Mouse (Mus musculus) hindbrain, embryonic 16.5 days (tissue): ENCODE measurements around the gene Col4a6. TPM values are rescaled to one million over a fixed set of nuclear protein-coding genes. Genes with fewer than 3 reads are reported as not detected.
A peak's percentile ranks its signal among the peaks of the same experiment; 100 is the strongest.

Experiments
- ATAC-seq: fragments of 200-750 bp; cut with Nextera tagmentation; 2 replicates; pipeline ENCODE4 v1.8.0; 2017; ENCODE audit warnings: moderate TSS enrichment, moderate library complexity
- H3K27ac ChIP-seq: fragments of 300-500 bp; sonication (generic); 2 replicates; pipeline ENCODE4 v1.5.1; 2014; ENCODE audit warnings: low read depth, mild to moderate bottlenecking, control low read depth, low read length, moderate library complexity
- H3K27me3 ChIP-seq: fragments of 300-500 bp; sonication (generic); replicated peaks from 2 replicates; pipeline ENCODE4 v1.6.1; 2014; ENCODE audit warnings: low read length; ENCODE audit not compliant: control insufficient read depth, insufficient read depth
- H3K36me3 ChIP-seq: fragments of 300-500 bp; sonication (generic); 2 replicates; pipeline ENCODE4 v1.6.1; 2014; ENCODE audit warnings: mild to moderate bottlenecking, low read length, moderate library complexity, mixed read lengths; ENCODE audit not compliant: control insufficient read depth, insufficient read depth
- H3K4me1 ChIP-seq: fragments of 300-500 bp; sonication (generic); 2 replicates; pipeline ENCODE4 v1.6.1; 2014; ENCODE audit warnings: low read depth, low read length; ENCODE audit not compliant: control insufficient read depth, insufficient read depth
- H3K4me2 ChIP-seq: fragments of 300-500 bp; sonication (generic); 2 replicates; pipeline ENCODE4 v1.6.1; 2014; ENCODE audit warnings: mild to moderate bottlenecking, low read length, control low read depth, moderate library complexity
- H3K4me3 ChIP-seq: fragments of 300-500 bp; sonication (generic); 2 replicates; pipeline ENCODE4 v1.5.1; 2014; ENCODE audit warnings: mild to moderate bottlenecking, low read length, control low read depth, moderate library complexity
- H3K9ac ChIP-seq: fragments of 300-500 bp; sonication (generic); 2 replicates; pipeline ENCODE4 v1.6.1; 2014; ENCODE audit warnings: low read depth, mild to moderate bottlenecking, control low read depth, low read length, moderate library complexity
- H3K9me3 ChIP-seq: fragments of 300-500 bp; sonication (generic); 2 replicates; pipeline ENCODE4 v1.6.1; 2014; ENCODE audit warnings: mild to moderate bottlenecking, low read length, moderate library complexity; ENCODE audit not compliant: control insufficient read depth
- WGBS: fragments of 180-500 bp; shearing (Covaris S2); extraction: QIAGEN DNeasy Blood & Tissue Kit; methylation state at CpG from one replicate; pipeline ENCODE4 v1.1.7; 2014; 5-methylcytosine and 5-hydroxymethylcytosine counted together
- polyA plus RNA-seq: library from polyadenylated mRNA; unstranded; fragments of >200 nt; fragmentation: Nextera tagmentation; extraction: Ambion mirVana; gene quantifications from 2 replicates; pipeline ENCODE4 v1.2.1, GENCODE M21; 2015

Gene Col4a6
- polyA plus RNA-seq, 1 experiment from 2014 or later: 2.9 TPM

DNA sequence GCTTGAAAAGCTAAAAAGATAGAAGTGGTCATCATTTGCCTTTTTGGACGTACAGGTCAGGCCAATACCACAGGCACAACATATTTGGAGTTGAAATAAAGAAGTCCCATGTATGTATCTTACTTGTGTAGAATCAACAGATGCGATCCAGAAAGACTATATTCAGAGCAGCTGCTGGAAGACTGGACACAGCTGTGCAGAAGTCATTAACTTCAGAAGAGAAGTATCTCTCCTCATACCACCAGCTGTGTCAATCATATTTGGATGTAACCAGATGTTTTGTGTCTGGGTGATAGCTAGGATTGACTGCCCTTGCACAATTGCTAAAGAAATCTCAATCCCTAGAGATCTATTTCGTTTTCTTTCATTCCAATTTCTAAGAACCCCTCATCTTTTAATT, 77.6 kb downstream of the Col4a6 start:
- H3K4me2 ChIP-seq: no peak overlapping the region
- H3K4me3 ChIP-seq: no peak overlapping the region
- WGBS: 81% methylated on average over 3 of the region's 3 CpGs
- no peaks in the 10 kb centered on the region for H3K9me3 ChIP-seq
- no peak overlapping the region for H3K9ac ChIP-seq
- H3K36me3 ChIP-seq: no peaks in the 10 kb centered on the region
- no peak overlapping the region for H3K27ac ChIP-seq
- ATAC-seq: no peak
- no peaks in the 10 kb centered on the region for H3K4me1 ChIP-seq
- no peaks in the 10 kb centered on the region for H3K27me3 ChIP-seq

DNA sequence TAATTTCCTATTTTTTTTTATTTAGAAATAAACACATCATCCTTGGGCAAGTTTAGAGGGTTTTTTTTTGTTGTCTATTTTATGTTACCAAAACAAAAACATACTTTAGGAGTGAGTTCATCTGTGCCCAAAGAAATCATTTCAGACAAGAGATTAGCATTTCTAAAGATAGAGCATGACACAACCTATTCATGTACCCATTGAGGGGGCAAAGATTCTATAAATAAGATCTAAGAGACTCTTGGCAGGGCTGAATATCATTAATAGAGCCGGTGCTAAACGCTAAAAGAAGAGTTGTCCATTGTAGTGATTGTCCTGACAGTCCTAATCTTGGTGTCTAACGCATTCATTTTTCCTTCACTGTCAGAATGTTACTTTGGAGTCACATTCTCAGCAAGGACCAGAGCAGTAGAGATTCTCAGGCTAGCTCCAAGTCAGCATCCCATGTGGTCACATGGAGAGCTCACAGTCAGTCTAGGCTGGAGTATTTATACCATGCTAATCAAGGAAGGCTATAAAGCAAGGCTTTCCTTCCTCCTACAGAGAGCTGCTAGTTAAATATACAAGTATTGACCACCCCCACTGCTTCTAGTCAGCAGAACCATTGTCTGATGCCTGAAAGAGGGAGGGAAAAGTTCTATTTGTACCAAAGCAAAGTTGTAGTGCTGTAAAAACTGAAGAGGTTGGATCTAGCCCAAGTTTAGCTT, 88.3 kb downstream of the Col4a6 start:
- Histone ChIP-seq H3K27ac (no peak overlapping the region), H3K4me3 (no peak overlapping the region), H3K4me1 (no peaks in the 10 kb centered on the region), H3K4me2 (no peak overlapping the region), H3K9ac (no peak overlapping the region), H3K36me3 (no peaks in the 10 kb centered on the region), H3K9me3 (no peaks in the 10 kb centered on the region), H3K27me3 (no peaks in the 10 kb centered on the region)
- WGBS: 31% methylated on average over 3 of the region's 3 CpGs
- no peak for ATAC-seq

DNA sequence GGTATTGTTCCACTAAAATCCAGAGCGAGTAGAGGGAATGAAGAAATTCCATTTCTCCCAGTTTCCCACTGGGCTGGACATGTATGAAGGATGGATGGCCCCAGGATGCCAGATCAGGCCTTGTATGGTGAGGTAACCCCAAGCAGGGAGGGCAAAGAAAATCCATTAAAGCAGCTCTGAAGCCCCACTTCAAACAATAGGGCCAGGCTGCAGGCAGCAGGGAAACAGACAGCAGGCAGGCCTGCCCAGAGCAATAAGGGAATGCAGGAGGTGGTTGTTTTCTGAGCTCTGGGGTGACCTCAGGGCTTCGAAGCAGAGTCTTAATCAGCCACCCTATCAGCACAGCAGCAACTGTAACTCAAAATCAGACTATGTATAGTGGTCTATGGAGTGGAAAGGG, 89.2 kb downstream of the Col4a6 start:
- Histone ChIP-seq H3K9ac (no peak overlapping the region), H3K4me2 (no peak overlapping the region), H3K27me3 (no peaks in the 10 kb centered on the region), H3K27ac (no peak overlapping the region), H3K4me3 (no peak overlapping the region), H3K4me1 (no peaks in the 10 kb centered on the region), H3K36me3 (no peaks in the 10 kb centered on the region), H3K9me3 (no peaks in the 10 kb centered on the region)
- no peak for ATAC-seq
- WGBS: 32% methylated on average over 2 of the region's 2 CpGs

DNA sequence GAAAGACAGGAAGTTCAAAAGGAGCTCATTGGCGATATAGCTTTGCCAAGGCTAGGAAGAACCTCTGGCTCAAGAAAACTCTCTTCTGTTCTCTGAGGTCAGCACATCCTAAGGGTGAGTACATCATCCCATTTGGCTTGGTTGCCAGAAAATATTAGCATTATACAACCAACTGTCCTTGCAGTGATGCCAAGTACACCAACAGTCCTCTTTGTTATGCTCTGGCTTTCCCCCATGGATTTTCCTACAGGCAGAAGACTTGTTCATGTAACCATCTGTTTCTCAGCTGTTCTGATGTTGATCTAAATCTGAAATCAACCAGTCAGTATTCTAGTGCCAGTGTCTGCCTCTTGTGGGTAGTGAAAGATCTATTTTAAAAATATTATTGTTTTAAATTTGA, 103.6 kb downstream of the Col4a6 start:
- Histone ChIP-seq H3K9ac (no peak overlapping the region), H3K4me3 (no peak overlapping the region), H3K9me3 (no peaks in the 10 kb centered on the region), H3K4me2 (no peak overlapping the region), H3K4me1 (no peaks in the 10 kb centered on the region), H3K27ac (no peak overlapping the region), H3K27me3 (no peaks in the 10 kb centered on the region), H3K36me3 (no peaks in the 10 kb centered on the region)
- WGBS: 79% methylated on average over 1 of the region's 1 CpGs
- ATAC-seq: no peak; the same call in 1 of the 2 replicates

DNA sequence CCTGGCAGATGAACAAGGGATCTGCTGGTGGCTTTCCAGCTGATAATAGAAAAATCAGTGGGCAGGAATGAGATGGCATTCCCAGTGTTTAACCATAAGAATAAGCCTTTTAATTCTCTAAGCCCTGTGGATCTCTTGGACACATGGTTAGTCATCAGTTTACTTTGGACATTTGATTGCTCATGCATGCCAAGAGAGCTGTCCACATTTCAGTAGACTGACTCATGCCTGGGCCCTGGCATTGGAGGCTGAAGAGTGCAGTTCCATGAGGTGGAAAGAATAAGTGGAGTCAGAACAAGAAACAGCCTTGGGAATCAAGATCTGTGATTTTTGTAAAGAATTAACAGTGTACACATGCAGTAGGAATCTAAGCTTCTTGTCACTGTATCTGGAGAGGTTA, 110.5 kb downstream of the Col4a6 start:
- Histone ChIP-seq H3K4me3 (no peak overlapping the region), H3K27ac (no peak overlapping the region), H3K27me3 (no peaks in the 10 kb centered on the region), H3K9me3 (no peaks in the 10 kb centered on the region), H3K4me1 (no peaks in the 10 kb centered on the region), H3K9ac (no peak overlapping the region), H3K4me2 (no peak overlapping the region), H3K36me3 (no peaks in the 10 kb centered on the region)
- no peak for ATAC-seq

DNA sequence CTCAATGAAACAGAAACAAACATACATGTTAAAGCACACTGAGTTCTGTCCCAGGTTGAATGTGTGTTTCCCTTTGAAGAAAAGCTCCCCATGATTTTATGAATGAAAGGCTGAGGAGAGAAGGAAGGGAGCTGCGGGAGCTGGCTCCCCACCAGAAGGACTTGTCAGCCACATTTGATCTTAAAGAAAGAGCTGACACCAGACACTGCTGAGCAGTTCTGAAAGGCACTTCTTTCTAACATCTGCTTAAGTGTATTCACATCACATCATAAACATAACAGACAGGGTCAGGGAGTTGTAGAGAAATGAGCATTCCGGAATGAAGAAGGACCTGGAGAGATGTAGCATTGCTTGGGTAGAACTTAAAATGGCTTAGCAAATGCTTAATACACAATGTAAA, 132.5 kb downstream of the Col4a6 start:
- H3K27ac ChIP-seq: no peak overlapping the region
- H3K4me2 ChIP-seq: no peak overlapping the region
- H3K4me3 ChIP-seq: no peak overlapping the region
- no peak for ATAC-seq
- H3K9me3 ChIP-seq: no peaks in the 10 kb centered on the region
- WGBS: 65% methylated on average over 2 of the region's 2 CpGs
- H3K4me1 ChIP-seq: no peaks in the 10 kb centered on the region
- H3K36me3 ChIP-seq: no peaks in the 10 kb centered on the region
- H3K27me3 ChIP-seq: no peaks in the 10 kb centered on the region
- no peak overlapping the region for H3K9ac ChIP-seq

DNA sequence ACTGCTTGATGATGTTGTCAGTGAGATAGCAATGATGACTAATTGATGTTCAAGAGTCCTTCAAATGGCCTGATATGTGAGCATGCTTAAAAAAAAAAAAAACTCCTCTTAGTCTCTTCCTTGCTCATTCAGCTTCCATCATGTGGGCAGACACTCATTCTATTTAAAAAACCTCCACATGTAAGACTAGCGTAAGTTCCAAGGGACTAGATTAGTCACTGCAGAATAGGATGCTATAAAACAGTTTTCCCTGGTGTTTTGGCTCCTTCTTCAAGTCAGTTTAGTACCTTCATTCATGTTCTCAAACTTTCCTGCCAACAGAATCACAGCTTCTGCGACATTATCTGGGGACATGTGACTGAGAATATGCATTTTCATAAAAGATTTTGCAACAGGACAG, 145.8 kb downstream of the Col4a6 start:
- H3K27me3 ChIP-seq: peaks cover 2% of the 10 kb centered on the region; the same call in 1 of the 2 replicates
- WGBS: 83% methylated on average over 2 of the region's 2 CpGs
- H3K27ac ChIP-seq: no peak overlapping the region
- ATAC-seq: no peak
- H3K9ac ChIP-seq: no peak overlapping the region
- H3K4me3 ChIP-seq: no peak overlapping the region
- no peaks in the 10 kb centered on the region for H3K4me1 ChIP-seq
- no peaks in the 10 kb centered on the region for H3K9me3 ChIP-seq
- H3K4me2 ChIP-seq: no peak overlapping the region
- H3K36me3 ChIP-seq: no peaks in the 10 kb centered on the region

DNA sequence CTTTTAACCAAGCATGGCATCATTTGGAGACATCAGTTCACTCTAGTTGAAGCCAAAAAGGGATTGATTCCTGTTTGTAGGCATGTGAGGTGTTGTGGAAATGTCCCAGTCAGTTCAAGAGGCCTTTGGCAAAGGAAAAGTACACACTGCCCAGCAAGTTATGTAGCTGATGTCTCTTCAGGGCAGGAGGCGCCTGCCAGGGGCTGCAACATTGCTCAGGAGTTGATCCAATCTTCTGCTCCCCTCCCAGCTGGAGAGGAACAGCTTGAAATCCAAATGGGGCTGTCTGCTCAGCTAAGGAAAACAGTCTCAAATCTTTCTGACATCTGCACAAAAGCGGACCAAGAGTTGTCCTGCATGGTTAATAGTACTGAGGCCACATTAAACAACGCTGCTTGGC, 149.7 kb downstream of the Col4a6 start:
- ATAC-seq: peak; percentile 71
- Histone ChIP-seq H3K4me1 (no peaks in the 10 kb centered on the region), H3K27ac (no peak overlapping the region), H3K4me3 (no peak overlapping the region), H3K27me3 (peaks cover 5% of the 10 kb centered on the region; the same call in 1 of the 2 replicates), H3K4me2 (no peak overlapping the region), H3K9ac (no peak overlapping the region), H3K9me3 (no peaks in the 10 kb centered on the region), H3K36me3 (no peaks in the 10 kb centered on the region)
- 61% methylated on average over 3 of the region's 3 CpGs for WGBS

DNA sequence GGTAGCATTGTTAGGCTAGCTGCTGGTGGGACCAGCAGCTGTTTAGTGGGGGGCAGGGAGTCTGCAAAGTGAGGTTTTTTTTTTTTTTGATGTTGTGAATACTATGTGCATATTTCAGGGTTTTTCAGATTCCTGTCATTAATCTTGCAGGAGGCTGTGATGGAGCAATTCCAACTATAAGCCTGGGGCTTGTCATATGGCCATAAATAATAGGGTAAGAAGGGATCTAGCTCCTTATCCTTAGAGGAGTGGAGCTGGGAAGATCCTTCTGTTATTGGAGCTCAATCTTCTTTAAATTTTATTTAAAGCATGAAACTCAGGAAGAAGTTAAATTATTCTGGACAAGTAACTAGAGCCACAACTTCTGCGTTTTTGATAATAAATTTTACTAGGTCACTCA, 157.7 kb downstream of the Col4a6 start:
- Histone ChIP-seq H3K9ac (no peak overlapping the region), H3K27me3 (0 out of 2 replicates have a peak, but pooled peaks cover 4% of the 10 kb centered on the region), H3K4me2 (no peak overlapping the region), H3K9me3 (no peaks in the 10 kb centered on the region), H3K36me3 (no peaks in the 10 kb centered on the region), H3K4me3 (no peak overlapping the region), H3K27ac (no peak overlapping the region), H3K4me1 (no peaks in the 10 kb centered on the region)
- no peak for ATAC-seq
- 61% methylated on average over 1 of the region's 1 CpGs for WGBS
